Mouse (Mus musculus): ENCODE measurements around the gene Hipk2.

DNA sequence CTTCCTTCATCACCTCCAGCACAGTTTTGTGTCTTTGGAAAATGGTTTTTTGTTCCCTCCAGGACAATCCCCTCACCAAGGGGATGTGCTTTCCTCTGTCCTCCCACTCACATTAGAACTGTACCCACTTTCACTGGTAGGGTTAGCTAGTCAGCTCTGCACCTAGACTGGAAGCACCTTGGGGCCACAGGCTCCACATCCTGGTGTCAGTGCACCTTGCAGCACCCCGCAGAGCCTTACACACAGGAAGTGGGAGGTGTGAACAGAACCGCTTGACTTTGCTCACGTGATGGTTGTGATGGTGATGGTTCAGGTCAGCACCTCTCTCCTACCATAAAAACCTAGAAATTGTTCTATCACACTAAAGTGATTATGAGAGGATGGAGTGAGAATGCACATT lies 116.8 kb downstream of the Hipk2 start:
- TF ChIP-seq CTCF (IDR thresholded peaks at IDR 0.05; ENCODE audit: control insufficient read depth, insufficient read depth, low read length) (no peak), POLR2A (IDR thresholded peaks at IDR 0.05; ENCODE audit: borderline replicate concordance, control insufficient read depth, low read depth, low read length) (no peak)

Measured in bone marrow, adult 2 months (tissue).